In genomic region chr13:57582314-57582976, GRCm38 (mm10) we compare ENCODE assay signal across 21 mouse cellular contexts.
DNase-seq lines count a peak whose midpoint lies in the region; ATAC-seq lines count a peak whose summit lies in the region.
"Had no signal": no experiment of that assay in that cellular context is flagged by ENCODE, and none has a peak within 500 bp of the region (broad histone marks: within the 10 kb centered on the region; RNA-seq: fewer than 3 reads in every experiment).

No protein-coding gene starts in this region.

- H3K27ac ChIP-seq in hindbrain, embryonic 12.5 days, result 0 out of 2 replicates have a peak overlapping the region, but pooled peaks have one; percentile 0
- H3K27ac ChIP-seq in hindbrain, embryonic 14.5 days, result no peak overlapping the region
- H3K27ac ChIP-seq in neural tube, embryonic 13.5 days (replicated peaks), result peak overlapping the region; percentile 46
- no peak overlapping the region for H3K27ac ChIP-seq in neural tube, embryonic 15.5 days (replicated peaks)
- H3K27ac ChIP-seq in midbrain, embryonic 14.5 days (replicated peaks; ENCODE audit: low read depth, low read length), result no peak overlapping the region
- H3K27ac ChIP-seq: embryonic facial prominence, embryonic 13.5 days; forebrain, embryonic 15.5 days; heart, adult 2 months; heart, embryonic 15.5 days; hindbrain, embryonic 10.5 days; intestine, embryonic 15.5 days had no signal

- H3K36me3 ChIP-seq in hindbrain, embryonic 12.5 days, result no peaks in the 10 kb centered on the region
- H3K36me3 ChIP-seq in hindbrain, embryonic 14.5 days (replicated peaks; ENCODE audit: control insufficient read depth, insufficient read depth), result no peaks in the 10 kb centered on the region
- H3K36me3 ChIP-seq in neural tube, embryonic 13.5 days, result no peaks in the 10 kb centered on the region
- no peaks in the 10 kb centered on the region; the same call in 1 of the 2 replicates for H3K36me3 ChIP-seq in neural tube, embryonic 15.5 days
- H3K36me3 ChIP-seq in midbrain, embryonic 14.5 days (ENCODE audit: control insufficient read depth, insufficient read depth, low read length), result no peaks in the 10 kb centered on the region
- H3K36me3 ChIP-seq: embryonic facial prominence, embryonic 13.5 days; forebrain, embryonic 15.5 days; heart, embryonic 15.5 days; hindbrain, embryonic 10.5 days; intestine, embryonic 15.5 days had no signal

- no peak overlapping the region for H3K4me3 ChIP-seq in hindbrain, embryonic 12.5 days
- H3K4me3 ChIP-seq in hindbrain, embryonic 14.5 days (replicated peaks; ENCODE audit: low read length), result no peak overlapping the region
- no peak overlapping the region for H3K4me3 ChIP-seq in neural tube, embryonic 13.5 days
- no peak overlapping the region for H3K4me3 ChIP-seq in neural tube, embryonic 15.5 days (replicated peaks)
- H3K4me3 ChIP-seq in midbrain, embryonic 14.5 days (replicated peaks; ENCODE audit: low read depth, low read length), result no peak overlapping the region
- H3K4me3 ChIP-seq: embryonic facial prominence, embryonic 13.5 days; forebrain, embryonic 15.5 days; heart, adult 2 months; heart, embryonic 15.5 days; hindbrain, embryonic 10.5 days; intestine, embryonic 15.5 days had no signal

- H3K9ac ChIP-seq in hindbrain, embryonic 12.5 days, result no peak overlapping the region
- H3K9ac ChIP-seq in hindbrain, embryonic 14.5 days, result no peak overlapping the region
- H3K9ac ChIP-seq in neural tube, embryonic 13.5 days, result no peak overlapping the region
- H3K9ac ChIP-seq in neural tube, embryonic 15.5 days (replicated peaks), result no peak overlapping the region
- no peak overlapping the region for H3K9ac ChIP-seq in midbrain, embryonic 14.5 days (replicated peaks; ENCODE audit: low read length)
- H3K9ac ChIP-seq: embryonic facial prominence, embryonic 13.5 days; forebrain, embryonic 15.5 days; heart, embryonic 15.5 days; intestine, embryonic 15.5 days had no signal

- ATAC-seq in hindbrain, embryonic 12.5 days (ENCODE audit: low FRiP score), result no peak
- ATAC-seq in hindbrain, embryonic 14.5 days (ENCODE audit: low FRiP score), result no peak
- ATAC-seq in neural tube, embryonic 13.5 days (ENCODE audit: low read depth), result no peak
- ATAC-seq in neural tube, embryonic 15.5 days (ENCODE audit: low FRiP score), result no peak
- ATAC-seq in midbrain, embryonic 14.5 days (ENCODE audit: low FRiP score, low TSS enrichment), result no peak
- ATAC-seq: forebrain, embryonic 15.5 days; intestine, embryonic 15.5 days had no signal

- WGBS in hindbrain, embryonic 12.5 days, result 77% methylated on average over 12 of the region's 12 CpGs
- 71% methylated on average over 12 of the region's 12 CpGs for whole genome bisulfite sequencing in hindbrain, embryonic 14.5 days
- WGBS in neural tube, embryonic 13.5 days, result 66% methylated on average over 12 of the region's 12 CpGs
- 67% methylated on average over 12 of the region's 12 CpGs for WGBS in neural tube, embryonic 15.5 days
- WGBS in midbrain, embryonic 14.5 days, result 56% methylated on average over 12 of the region's 12 CpGs

- 0 out of 2 replicates have a peak, but pooled peaks cover 3% of the 10 kb centered on the region for H3K27me3 ChIP-seq in hindbrain, embryonic 12.5 days
- no peaks in the 10 kb centered on the region for H3K27me3 ChIP-seq in hindbrain, embryonic 14.5 days (ENCODE audit: control insufficient read depth, insufficient read depth, low read length)
- no peaks in the 10 kb centered on the region for H3K27me3 ChIP-seq in neural tube, embryonic 13.5 days
- H3K27me3 ChIP-seq in neural tube, embryonic 15.5 days (replicated peaks), result no peaks in the 10 kb centered on the region
- no peaks in the 10 kb centered on the region for H3K27me3 ChIP-seq in midbrain, embryonic 14.5 days (ENCODE audit: control insufficient read depth, insufficient read depth, low read length)
- H3K27me3 ChIP-seq: embryonic facial prominence, embryonic 13.5 days; forebrain, embryonic 15.5 days; heart, embryonic 15.5 days; intestine, embryonic 15.5 days had no signal

- H3K4me2 ChIP-seq in hindbrain, embryonic 12.5 days (replicated peaks), result no peak overlapping the region
- no peak overlapping the region for H3K4me2 ChIP-seq in hindbrain, embryonic 14.5 days (replicated peaks)
- no peak overlapping the region for H3K4me2 ChIP-seq in neural tube, embryonic 13.5 days
- H3K4me2 ChIP-seq in neural tube, embryonic 15.5 days, result no peak overlapping the region
- no peak overlapping the region for H3K4me2 ChIP-seq in midbrain, embryonic 14.5 days (ENCODE audit: low read length)
- H3K4me2 ChIP-seq: embryonic facial prominence, embryonic 13.5 days; forebrain, embryonic 15.5 days; heart, embryonic 11.5 days; heart, embryonic 15.5 days; intestine, embryonic 15.5 days had no signal

- DNase-seq in hindbrain, embryonic 14.5 days (ENCODE audit: low spot score), result no peak
- peak; percentile 41 for DNase-seq in midbrain, embryonic 14.5 days
- DNase-seq in layer of hippocampus, adult 9-10 months (ENCODE audit: low spot score), result no peak
- no peak for DNase-seq in gastrocnemius, adult 18-20 months (ENCODE audit: low spot score)
- DNase-seq: adrenal gland, adult 2 months; adrenal gland, postnatal 25 days; cerebellum, adult 11 months; cerebellum, adult 8-10 months; cerebellum, postnatal 25 days; gastrocnemius, postnatal 14 days; heart, adult 2 months; heart, postnatal 14 days had no signal

- peaks cover 8% of the 10 kb centered on the region; the same call in 1 of the 2 replicates for H3K4me1 ChIP-seq in hindbrain, embryonic 12.5 days
- peaks cover 13% of the 10 kb centered on the region; the same call in 1 of the 2 replicates for H3K4me1 ChIP-seq in hindbrain, embryonic 14.5 days (replicated peaks; ENCODE audit: control insufficient read depth, insufficient read depth, low read length)
- peaks cover 40% of the 10 kb centered on the region for H3K4me1 ChIP-seq in neural tube, embryonic 13.5 days (replicated peaks)
- peaks cover 13% of the 10 kb centered on the region; the same call in 1 of the 2 replicates for H3K4me1 ChIP-seq in neural tube, embryonic 15.5 days
- peaks cover 4% of the 10 kb centered on the region for H3K4me1 ChIP-seq in midbrain, embryonic 14.5 days (ENCODE audit: control insufficient read depth, insufficient read depth, low read length)
- H3K4me1 ChIP-seq: forebrain, embryonic 15.5 days; heart, embryonic 15.5 days; intestine, embryonic 15.5 days had no signal

- no peaks in the 10 kb centered on the region for H3K9me3 ChIP-seq in hindbrain, embryonic 12.5 days (replicated peaks)
- H3K9me3 ChIP-seq in hindbrain, embryonic 14.5 days (ENCODE audit: control insufficient read depth, low read length), result no peaks in the 10 kb centered on the region
- no peaks in the 10 kb centered on the region for H3K9me3 ChIP-seq in neural tube, embryonic 13.5 days
- no peaks in the 10 kb centered on the region for H3K9me3 ChIP-seq in neural tube, embryonic 15.5 days (replicated peaks)
- H3K9me3 ChIP-seq in midbrain, embryonic 14.5 days (ENCODE audit: control insufficient read depth, low read length), result no peaks in the 10 kb centered on the region
- H3K9me3 ChIP-seq: embryonic facial prominence, embryonic 13.5 days; forebrain, embryonic 15.5 days; heart, embryonic 15.5 days; hindbrain, embryonic 10.5 days; intestine, embryonic 15.5 days had no signal

Comparison
In these comparisons a context has a peak if more than half of its experiments do, and no peak if none do; other contexts are left out.
1. H3K27ac ChIP-seq: peak in hindbrain, embryonic 12.5 days (single experiment) and neural tube, embryonic 13.5 days (single experiment); none in hindbrain, embryonic 14.5 days (single experiment), neural tube, embryonic 15.5 days (single experiment) and midbrain, embryonic 14.5 days (single experiment).